Mouse (Mus musculus): ENCODE measurements around the gene Dnajc11.

DNA sequence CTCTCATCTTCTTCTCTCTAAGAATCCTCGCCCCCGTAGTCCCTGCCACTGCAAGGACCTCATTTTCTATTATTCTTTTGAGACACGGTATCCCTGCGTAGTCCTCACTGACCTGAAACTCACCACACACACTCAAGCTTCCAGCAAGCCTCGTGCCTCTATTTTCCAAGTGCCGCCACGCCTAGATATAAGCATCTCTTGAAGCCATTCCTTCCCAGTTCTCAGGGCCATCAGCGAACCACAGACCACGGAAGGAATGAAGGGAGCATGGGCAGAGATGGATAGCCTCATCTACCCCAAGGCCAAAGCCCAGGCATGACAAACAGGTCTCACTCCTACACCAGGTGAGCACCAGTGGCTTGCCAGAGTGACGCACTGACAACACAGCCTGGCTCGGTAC is 91.0 kb downstream of the Dnajc11 start:
- TF ChIP-seq POLR2A (IDR thresholded peaks at IDR 0.05; ENCODE audit: low read depth, low read length) (no peak), CTCF (IDR thresholded peaks at IDR 0.05; ENCODE audit: borderline replicate concordance, insufficient read depth, low read length) (no peak)
